9 mouse cellular contexts compared by ENCODE assay signal in the genomic region with DNA sequence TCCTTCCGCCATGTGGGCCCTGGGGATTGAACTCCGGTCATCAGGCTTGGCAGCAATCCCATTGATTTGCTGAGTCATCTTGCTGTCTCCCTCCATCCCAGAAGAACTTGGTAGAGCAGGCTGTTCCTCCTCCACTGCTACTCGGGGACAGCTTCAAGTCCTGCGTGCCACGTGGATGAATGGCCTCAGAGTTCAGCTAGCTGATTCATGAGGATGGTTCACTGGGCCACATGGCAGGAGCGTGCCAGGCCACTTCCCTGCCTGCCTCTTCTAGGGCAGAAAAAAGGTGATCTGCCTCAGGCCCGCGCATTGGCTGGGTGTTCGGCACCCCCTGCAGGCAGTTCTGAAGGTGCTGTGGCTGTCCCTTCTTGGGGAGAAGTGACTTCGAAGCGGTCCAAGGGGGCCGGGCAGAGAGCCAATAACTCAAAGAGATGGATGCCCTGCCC.
DNase-seq lines count a peak whose midpoint lies in the region; ATAC-seq and TF ChIP-seq lines count a peak whose summit lies in the region.
"Had no signal": no experiment of that assay in that cellular context is flagged by ENCODE, and none has a peak within 500 bp of the region (broad histone marks: within the 10 kb centered on the region; RNA-seq: fewer than 3 reads in every experiment).

No protein-coding gene starts in this region.

- TF ChIP-seq POLR2A in MEL (IDR thresholded peaks at IDR 0.05; ENCODE audit: control insufficient read depth in 1 of 2, insufficient read depth in 1 of 2, low read depth in 1 of 2, low read length in 2 of 2, poor library complexity in 1 of 2) = no peak
- no peak for TF ChIP-seq POLR2A in cortical plate, adult 2 months (IDR thresholded peaks at IDR 0.05; ENCODE audit: extremely low read depth, insufficient read depth, low read length)

- no peak for DNase-seq in layer of hippocampus, adult 2 months (ENCODE audit: low spot score in 2 of 2)
- no peak for DNase-seq in layer of hippocampus, adult 9-11 months
- DNase-seq in 416B (ENCODE audit: low read depth) (peak; percentile 58), MEL (ENCODE audit: low read depth, low spot score) (peak; percentile 85)
- peak; percentile 56 to 70 for DNase-seq in kidney, postnatal 36 days
- no peak for DNase-seq in midbrain, embryonic 10.5 days (ENCODE audit: low spot score)
- DNase-seq: liver, embryonic 13.5 days had no signal

- H3K79me2 ChIP-seq in MEL (ENCODE audit: control insufficient read depth, insufficient read depth, low read length, poor library complexity) = no peaks in the 10 kb centered on the region

- H3K27me3 ChIP-seq in MEL (ENCODE audit: control insufficient read depth in 1 of 2, insufficient read depth in 2 of 2, low read length in 2 of 2) = no peaks in the 10 kb centered on the region
- H3K27me3 ChIP-seq in forebrain, embryonic 13.5 days = no peaks in the 10 kb centered on the region
- peaks cover 24% of the 10 kb centered on the region for H3K27me3 ChIP-seq in midbrain, embryonic 10.5 days (ENCODE audit: low read depth, poor library complexity, severe bottlenecking)

- peaks cover 8 to 19% of the 10 kb centered on the region in 2 experiments; a peak in 3 of 4 replicates for H3K4me1 ChIP-seq in MEL (ENCODE audit: control insufficient read depth in 1 of 2, insufficient read depth in 2 of 2, low read length in 2 of 2)
- no peaks in the 10 kb centered on the region for H3K4me1 ChIP-seq in cortical plate, adult 2 months (ENCODE audit: control insufficient read depth, insufficient read depth, low read length)
- 0 out of 2 replicates have a peak, but pooled peaks cover 6% of the 10 kb centered on the region for H3K4me1 ChIP-seq in forebrain, embryonic 13.5 days
- H3K4me1 ChIP-seq in midbrain, embryonic 10.5 days = 0 out of 2 replicates have a peak, but pooled peaks cover 4% of the 10 kb centered on the region
- H3K4me1 ChIP-seq: liver, embryonic 13.5 days had no signal

- no peak overlapping the region for H3K4me2 ChIP-seq in forebrain, embryonic 13.5 days
- H3K4me2 ChIP-seq: liver, embryonic 13.5 days had no signal

- TF ChIP-seq EP300 in MEL (IDR thresholded peaks at IDR 0.05; ENCODE audit: low read depth in 1 of 2, low read length in 2 of 2) = 0 out of 4 replicates have a peak, but pooled peaks of 1 of the 2 experiments have one; percentile 28

- H3K9me3 ChIP-seq in MEL (replicated peaks; ENCODE audit: insufficient read depth, low read length) = no peaks in the 10 kb centered on the region
- no peaks in the 10 kb centered on the region for H3K9me3 ChIP-seq in forebrain, embryonic 13.5 days (replicated peaks)
- no peaks in the 10 kb centered on the region for H3K9me3 ChIP-seq in midbrain, embryonic 10.5 days (replicated peaks)
- H3K9me3 ChIP-seq: liver, embryonic 13.5 days had no signal

- ATAC-seq in forebrain, embryonic 13.5 days = no peak

- peak overlapping the region; percentile 44 for H3K9ac ChIP-seq in MEL (ENCODE audit: control insufficient read depth, low read depth, low read length, poor library complexity, severe bottlenecking)
- no peak overlapping the region for H3K9ac ChIP-seq in forebrain, embryonic 13.5 days
- H3K9ac ChIP-seq: liver, embryonic 13.5 days had no signal

- 63% methylated on average over 12 of the region's 12 CpGs for WGBS in forebrain, embryonic 13.5 days
- 80% methylated on average over 12 of the region's 12 CpGs for WGBS in midbrain, embryonic 10.5 days

- H3K4me3 ChIP-seq in layer of hippocampus, adult 2 months = no peak overlapping the region
- peak overlapping the region in 1 of 2 experiments; percentile 13; a peak in 2 of 4 replicates for H3K4me3 ChIP-seq in MEL (ENCODE audit: control insufficient read depth in 1 of 2, insufficient read depth in 1 of 2, low read depth in 2 of 2, low read length in 2 of 2)
- H3K4me3 ChIP-seq in cortical plate, adult 2 months (ENCODE audit: insufficient read depth, low read length) = no peak overlapping the region
- no peak overlapping the region for H3K4me3 ChIP-seq in forebrain, embryonic 13.5 days
- no peak overlapping the region for H3K4me3 ChIP-seq in midbrain, embryonic 10.5 days
- H3K4me3 ChIP-seq: liver, embryonic 13.5 days had no signal

- peak; percentile 66 for TF ChIP-seq RAD21 in MEL (IDR thresholded peaks at IDR 0.05; ENCODE audit: low read depth, low read length)

- peak; percentile 65 for TF ChIP-seq CTCF in layer of hippocampus, adult 2 months (conservative IDR thresholded peaks at IDR 0.05)
- peak; percentile 11 to 72 (median 56); a peak in 5 of 6 replicates for TF ChIP-seq CTCF in MEL (IDR thresholded peaks at IDR 0.05 in 2 of 3, conservative IDR thresholded peaks at IDR 0.05 in 1 of 3; ENCODE audit: control insufficient read depth in 1 of 3, insufficient read depth in 1 of 3, low read depth in 2 of 3, low read length in 3 of 3, poor library complexity in 1 of 3, severe bottlenecking in 1 of 3)
- peak; percentile 29; the same call in 1 of the 2 replicates for TF ChIP-seq CTCF in cortical plate, adult 2 months (IDR thresholded peaks at IDR 0.05; ENCODE audit: extremely low read depth, insufficient read depth, low read length)

- H3K36me3 ChIP-seq in MEL (ENCODE audit: control insufficient read depth in 1 of 2, insufficient read depth in 2 of 2, low read length in 2 of 2) = peaks cover 0 to 8% of the 10 kb centered on the region in 2 experiments; a peak in 2 of 4 replicates
- no peaks in the 10 kb centered on the region for H3K36me3 ChIP-seq in forebrain, embryonic 13.5 days (ENCODE audit: poor library complexity, severe bottlenecking)
- no peaks in the 10 kb centered on the region for H3K36me3 ChIP-seq in midbrain, embryonic 10.5 days
- H3K36me3 ChIP-seq: liver, embryonic 13.5 days had no signal

- no peak overlapping the region for H3K27ac ChIP-seq in layer of hippocampus, adult 2 months
- peak overlapping the region; percentile 24 for H3K27ac ChIP-seq in MEL (ENCODE audit: control insufficient read depth, low read depth, low read length)
- H3K27ac ChIP-seq in cortical plate, adult 2 months (ENCODE audit: insufficient read depth, low read length) = no peak overlapping the region
- no peak overlapping the region for H3K27ac ChIP-seq in forebrain, embryonic 13.5 days
- H3K27ac ChIP-seq in midbrain, embryonic 10.5 days (replicated peaks) = no peak overlapping the region
- H3K27ac ChIP-seq: liver, embryonic 13.5 days had no signal

TF ChIP-seq in MEL, 35 proteins besides CTCF, POLR2A, EP300 and RAD21:
- TF ChIP-seq BHLHE40 (IDR thresholded peaks at IDR 0.05; ENCODE audit: borderline replicate concordance, low read depth, low read length) (no peak), MAFK (IDR thresholded peaks at IDR 0.05; ENCODE audit: borderline replicate concordance, low read depth, low read length) (peak; percentile 56; the same call in 1 of the 2 replicates), RCOR1 (IDR thresholded peaks at IDR 0.05; ENCODE audit: low read depth, low read length) (no peak), TAL1 (IDR thresholded peaks at IDR 0.05; ENCODE audit: low read length) (no peak), GABPA (IDR thresholded peaks at IDR 0.05; ENCODE audit: low read depth, low read length) (peak; percentile 28; the same call in 1 of the 2 replicates), MYC (IDR thresholded peaks at IDR 0.05; ENCODE audit: low read depth, low read length) (peak; percentile 84), MAX (IDR thresholded peaks at IDR 0.05; ENCODE audit: low read length) (peak; percentile 88), ZC3H11A (IDR thresholded peaks at IDR 0.05; ENCODE audit: low read depth, low read length) (peak; percentile 34), SMC3 (IDR thresholded peaks at IDR 0.05; ENCODE audit: low read depth, low read length) (peak; percentile 54), SIN3A (IDR thresholded peaks at IDR 0.05; ENCODE audit: low read length) (0 out of 2 replicates have a peak, but pooled peaks have one; percentile 33), MXI1 (IDR thresholded peaks at IDR 0.05; ENCODE audit: low read depth, low read length) (peak; percentile 69; the same call in 1 of the 2 replicates), POLR2AphosphoS5 (IDR thresholded peaks at IDR 0.05; ENCODE audit: borderline replicate concordance, low read depth, low read length) (no peak)

Comparison
In these comparisons a context has a peak if more than half of its experiments do, and no peak if none do; other contexts are left out.
1. DNase-seq: peak in 416B (single experiment), MEL (single experiment) and kidney, postnatal 36 days (2 of 2); none in layer of hippocampus, adult 2 months (0 of 2), layer of hippocampus, adult 9-11 months (single experiment) and midbrain, embryonic 10.5 days (single experiment).
2. Peak in every context shown above with its lines, with median percentiles within 50 percentile points of each other: CTCF ChIP-seq.